Mouse (Mus musculus): ENCODE measurements at regions not wholly inside any gene's neighbourhood (a gene's known extent, or its start where the extent isn't known, plus 50 kb on each side); places are given as distances from the start of the nearest gene placed in this dataset.
"Not testable (repeated sequence)": the region's sequence is repeated elsewhere in the genome, so short reads cannot be mapped to it uniquely, and the experiment has no call there.

- CTCF ChIA-PET = no interaction called here
These were observed 93.2 kb upstream of the Stt3b start for GRCm38 (mm10) chr9:115403354-115403968.

DNA sequence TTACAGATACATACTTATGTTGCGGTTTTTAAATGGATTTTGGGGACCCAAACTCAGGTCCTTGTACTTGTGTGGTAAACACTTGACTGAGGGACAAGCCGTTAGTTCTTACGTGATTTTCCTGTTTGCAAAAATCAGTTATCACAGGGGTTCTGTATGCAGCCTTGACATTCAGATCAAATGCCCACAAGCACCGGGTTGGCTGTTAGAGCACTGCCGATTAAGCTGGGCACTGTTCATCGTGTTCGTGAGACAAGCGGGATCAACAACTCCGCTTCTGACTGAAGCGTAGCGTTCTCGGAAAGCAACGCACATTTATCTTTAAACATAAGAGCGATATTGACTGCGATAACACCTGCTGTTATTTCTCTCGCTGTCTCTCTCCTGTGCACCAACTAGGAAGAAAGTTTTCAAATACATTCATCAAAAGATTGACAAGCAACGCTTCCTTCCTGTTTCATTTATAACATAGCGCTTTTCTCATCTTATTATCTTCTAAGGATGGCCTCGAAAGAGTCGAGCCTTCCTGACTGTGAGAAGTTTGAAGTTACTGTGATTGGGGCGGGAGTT is 97.8 kb upstream of the Stt3b start:
- POLR2A ChIA-PET = no interaction called here

More at GRCm38 (mm10) chr9:115403354-115403968, 93.2 kb upstream of the Stt3b start:
- POLR2A ChIA-PET = interaction anchor here in 2 of 4 experiments (0.6 to 1.3 kb wide), 3 partner anchors 12 to 459 kb away, joined by 3 to 5 read pairs (median 4); no protein-coding TSS in a partner anchor

DNA sequence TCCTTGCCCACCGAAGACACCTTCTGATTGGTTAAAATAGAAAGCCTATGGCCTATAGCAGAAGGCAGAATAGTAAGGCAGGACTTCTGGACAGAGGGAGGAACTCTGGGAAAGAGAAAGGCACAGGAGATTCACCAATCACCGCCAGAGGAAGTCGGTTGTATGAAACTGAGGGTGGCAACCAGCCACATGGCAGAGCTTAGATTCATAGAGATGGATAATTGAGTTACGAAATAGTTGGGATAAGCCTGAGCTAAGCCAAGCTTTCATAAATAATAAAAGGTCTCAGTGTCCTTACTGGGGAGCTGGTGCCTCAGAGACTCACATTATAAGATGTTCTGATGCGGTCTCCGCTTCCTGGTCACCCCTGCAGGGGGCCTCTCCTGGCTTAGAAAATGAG is 98.7 kb upstream of the Stt3b start:
- ChIA-PET CTCF (interaction anchor here in 1 of 4 experiments (0.8 kb wide), 1 partner anchor 43 kb away, joined by 3 read pairs; no protein-coding TSS in a partner anchor), POLR2A (no interaction called here)

More for the DNA sequence above, 97.8 kb upstream of the Stt3b start:
- CTCF ChIA-PET = interaction anchor here in 1 of 4 experiments (0.6 kb wide), 1 partner anchor 830 kb away, joined by 3 read pairs; no protein-coding TSS in a partner anchor

- POLR2A ChIA-PET = interaction anchor here in 1 of 4 experiments (0.6 kb wide), 1 partner anchor 227 kb away, joined by 3 read pairs; no protein-coding TSS in a partner anchor
- CTCF ChIA-PET = no interaction called here
These were observed 104.0 kb upstream of the Stt3b start for GRCm38 (mm10) chr9:115414190-115414589.

GRCm38 (mm10) chr9:115422786-115423185 is 112.6 kb upstream of the Stt3b start:
- ChIA-PET CTCF (no interaction called here), POLR2A (no interaction called here)

- ChIA-PET CTCF (no interaction called here), POLR2A (interaction anchor here in 1 of 4 experiments (0.6 kb wide), 1 partner anchor 102 kb away, joined by 8 read pairs; no protein-coding TSS in a partner anchor)
These were observed 116.5 kb upstream of the Stt3b start for GRCm38 (mm10) chr9:115426682-115427081.

DNA sequence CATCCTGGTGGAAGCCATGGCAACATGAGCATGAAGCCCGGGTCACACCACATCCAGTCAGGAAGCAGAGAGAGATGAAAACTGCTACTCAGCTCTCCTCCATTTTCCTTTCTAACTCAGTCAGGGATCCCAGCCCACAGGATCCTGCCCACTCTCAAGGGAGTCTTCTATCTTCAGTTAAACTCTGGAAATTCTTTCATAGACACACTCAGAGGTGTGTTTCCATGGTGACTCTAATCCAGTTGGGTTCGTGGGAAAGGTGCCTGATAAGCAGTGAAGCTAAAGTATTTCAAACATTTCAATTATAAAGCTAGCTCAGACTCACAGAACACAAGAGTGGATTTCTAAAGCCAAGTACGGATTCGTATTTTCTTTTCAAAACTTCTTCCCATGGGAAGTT is 120.0 kb upstream of the Stt3b start:
- ChIA-PET CTCF (no interaction called here), POLR2A (interaction anchor here in 1 of 4 experiments (0.6 kb wide), 1 partner anchor 260 kb away, joined by 4 read pairs; no protein-coding TSS in a partner anchor)

DNA sequence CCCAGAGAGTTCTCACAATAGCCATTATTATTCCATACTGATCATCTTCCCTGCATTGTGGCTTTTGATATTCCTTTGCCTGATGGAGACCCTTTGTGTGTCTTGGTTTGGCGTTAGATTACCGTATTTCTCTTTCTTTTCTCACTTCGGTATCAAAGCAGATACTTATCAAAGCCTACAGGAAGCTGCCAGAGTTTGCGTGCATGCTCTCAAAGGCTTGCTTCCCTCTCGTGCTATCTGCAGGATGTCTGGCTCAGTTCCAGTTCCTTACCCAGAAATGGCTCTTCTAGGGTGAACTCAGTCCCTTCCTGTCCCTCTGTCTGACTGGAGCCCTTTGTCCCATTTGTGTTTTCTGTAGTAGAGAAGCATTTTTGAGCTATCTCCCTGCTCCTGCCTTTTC is 124.5 kb upstream of the Stt3b start:
- ChIA-PET CTCF (interaction anchor here in 1 of 4 experiments (0.6 kb wide), 1 partner anchor 277 kb away, joined by 3 read pairs; no protein-coding TSS in a partner anchor), POLR2A (interaction anchor here in 1 of 4 experiments (1.2 kb wide), 1 partner anchor 124 kb away, joined by 3 read pairs; the partner anchor contains the start of gene Stt3b)

DNA sequence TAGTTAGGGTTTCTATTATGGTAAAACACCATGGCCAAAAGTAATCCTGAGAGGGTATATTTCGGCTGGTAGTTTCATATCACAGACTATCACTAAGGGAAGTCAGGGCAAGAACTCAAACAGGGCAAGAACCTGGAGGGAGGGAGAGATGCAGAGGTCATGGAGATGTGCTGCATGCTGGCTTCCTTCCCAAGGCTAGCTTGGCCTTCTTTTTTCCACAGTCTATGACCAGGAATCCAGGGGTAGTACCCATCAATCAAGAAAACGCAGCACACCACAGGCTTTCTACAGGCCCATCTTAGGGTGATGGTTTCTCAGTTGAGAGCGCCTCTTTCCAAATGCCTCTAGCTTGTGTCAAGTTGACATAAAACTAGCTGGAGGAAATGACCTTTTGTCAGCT is 126.1 kb upstream of the Stt3b start:
- CTCF ChIA-PET = no interaction called here
- POLR2A ChIA-PET = interaction anchor here in 1 of 4 experiments (0.5 kb wide), 1 partner anchor 33 kb away, joined by 5 read pairs; no protein-coding TSS in a partner anchor

DNA sequence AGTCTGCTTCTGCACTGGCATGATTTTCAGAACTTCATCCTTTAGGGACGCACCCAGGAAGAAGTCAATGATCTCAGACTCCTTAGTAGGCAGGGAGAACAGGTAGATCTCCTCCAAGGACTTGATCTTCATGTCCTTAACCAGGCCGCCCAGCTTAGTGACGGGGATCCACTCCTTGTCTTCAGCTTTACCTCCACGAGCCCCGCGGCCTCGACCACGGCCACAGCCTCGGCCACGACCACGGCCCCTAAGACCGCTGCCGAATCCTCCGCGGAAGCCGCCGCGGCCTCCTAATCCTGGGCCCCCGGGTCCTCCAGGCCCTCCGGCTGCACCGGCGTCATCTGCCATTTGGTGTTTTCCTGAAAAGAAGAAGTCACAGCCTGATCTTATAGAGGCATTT is 128.0 kb upstream of the Stt3b start:
- POLR2A ChIA-PET = interaction anchor here in 1 of 4 experiments (1.0 kb wide), 1 partner anchor 76 kb away, joined by 3 read pairs; no protein-coding TSS in a partner anchor

GRCm38 (mm10) chr9:115446681-115447080 is 136.5 kb upstream of the Stt3b start:
- POLR2A ChIA-PET = no interaction called here

More for the DNA sequence above, 128.0 kb upstream of the Stt3b start:
- CTCF ChIA-PET = not testable (repeated sequence)

DNA sequence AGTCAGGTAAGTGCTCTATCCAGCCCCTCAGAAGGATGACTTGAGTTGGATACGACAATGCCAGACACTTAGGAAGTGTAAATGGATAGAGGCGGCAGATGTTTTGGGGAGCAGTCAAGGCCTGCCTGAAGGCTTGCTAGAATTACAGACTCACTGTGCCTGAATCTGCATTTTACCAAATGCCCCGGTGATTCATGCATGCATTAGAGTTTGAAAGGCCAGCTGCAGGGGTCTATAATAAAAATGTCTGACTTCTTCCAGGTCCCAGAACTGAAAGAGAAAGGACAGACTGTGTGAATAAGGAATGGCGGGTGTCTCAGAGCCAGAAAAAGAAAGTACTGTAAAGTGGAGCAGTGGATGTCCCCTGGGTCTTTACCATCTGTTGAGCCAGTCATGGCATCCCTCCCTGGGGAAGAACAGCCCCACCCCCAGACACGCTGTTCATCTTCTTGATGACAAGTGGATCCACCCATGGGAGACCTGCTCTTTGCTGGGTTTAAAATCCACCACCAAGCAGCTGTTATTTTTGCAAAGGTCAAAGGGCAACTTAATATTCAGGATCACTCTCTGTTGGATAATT is 140.6 kb upstream of the Stt3b start:
- ChIA-PET CTCF (no interaction called here), POLR2A (no interaction called here)

More at GRCm38 (mm10) chr9:115446681-115447080, 136.5 kb upstream of the Stt3b start:
- CTCF ChIA-PET = no interaction called here

- POLR2A ChIA-PET = interaction anchor here in 1 of 4 experiments (0.6 kb wide), 1 partner anchor 286 kb away, joined by 6 read pairs; no protein-coding TSS in a partner anchor
- CTCF ChIA-PET = no interaction called here
These were observed 144.6 kb upstream of the Stt3b start for GRCm38 (mm10) chr9:115454771-115455170.

GRCm38 (mm10) chr9:115456121-115456520 is 145.9 kb upstream of the Stt3b start:
- CTCF ChIA-PET = no interaction called here
- POLR2A ChIA-PET = no interaction called here

GRCm38 (mm10) chr9:115456638-115457037 is 146.4 kb upstream of the Stt3b start:
- POLR2A ChIA-PET = no interaction called here
- CTCF ChIA-PET = no interaction called here

- ChIA-PET CTCF (no interaction called here), POLR2A (interaction anchor here in 2 of 4 experiments (0.5 to 0.7 kb wide), 2 partner anchors 81 to 286 kb away, joined by 3 to 5 read pairs; no protein-coding TSS in a partner anchor)
These were observed 147.9 kb upstream of the Stt3b start for GRCm38 (mm10) chr9:115457889-115458710.

GRCm38 (mm10) chr9:115459075-115459474 is 148.9 kb upstream of the Stt3b start:
- CTCF ChIA-PET, POLR2A ChIA-PET: not testable (repeated sequence)

- ChIA-PET POLR2A (no interaction called here), CTCF (no interaction called here)
These were observed 155.1 kb upstream of the Stt3b start for GRCm38 (mm10) chr9:115465326-115465725.

DNA sequence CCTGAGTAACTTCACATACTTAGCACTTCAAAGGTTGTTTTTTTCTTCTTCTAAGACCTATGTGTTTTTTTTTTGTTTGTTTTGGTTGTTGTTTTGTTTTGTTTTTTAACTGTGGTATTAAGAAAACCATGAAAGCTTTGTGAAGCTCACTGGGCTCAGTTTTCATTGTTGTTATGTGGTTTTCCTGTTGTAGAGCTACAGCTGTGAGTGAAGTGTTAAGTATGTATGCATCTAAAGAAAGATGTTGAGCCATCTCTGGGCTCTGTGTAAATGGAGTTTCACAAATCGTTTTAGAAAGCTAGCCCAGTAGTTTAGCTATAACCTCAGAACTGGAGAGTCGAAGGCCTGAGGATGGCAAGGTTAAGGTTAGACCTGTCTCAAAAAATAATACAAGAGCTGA is 158.4 kb upstream of the Stt3b start:
- ChIA-PET CTCF (interaction anchor here in 1 of 4 experiments (0.6 kb wide), 1 partner anchor 181 kb away, joined by 3 read pairs; no protein-coding TSS in a partner anchor), POLR2A (interaction anchor here in 3 of 4 experiments (0.6 to 1.0 kb wide), 4 partner anchors 32 to 300 kb away, joined by 3 to 5 read pairs (median 4); no protein-coding TSS in a partner anchor)

Data from embryonic stem cell, embryonic (primary cell).